Mouse (Mus musculus): ENCODE results near the gene Olfr593. TPM values are rescaled to one million over a fixed set of nuclear protein-coding genes. Genes with fewer than 3 reads are reported as not detected.
"Not testable (repeated sequence)": the region's sequence is repeated elsewhere in the genome, so short reads cannot be mapped to it uniquely, and the experiment has no call there.

Olfr593 gene
- total RNA-seq (2021), result not detected
- long read RNA-seq, experiment 1, result 0 reads
- long read RNA-seq, experiment 2, result 0 reads

GRCm38 (mm10) chr7:103211562-103211961 is at the start of gene Olfr593:
Gene Olfr593 (plus strand): TSS chr7:103211862.
- H3K4me3 ChIP-seq, result no peak within 1 kb of the TSS
- H3K27ac ChIP-seq, result no peak within 1 kb of the TSS

GRCm38 (mm10) chr7:103169697-103170096 is 42.0 kb upstream of the Olfr593 start:
- no peak for DNase-seq (ENCODE audit: low spot score in 2 of 2)
- TF ChIP-seq CTCF (conservative IDR thresholded peaks at IDR 0.05), result no peak
- Histone ChIP-seq H3K4me3 (no peak overlapping the region), H3K27ac (no peak overlapping the region)

More at GRCm38 (mm10) chr7:103211562-103211961, at the start of gene Olfr593:
- no peak for DNase-seq (ENCODE audit: low spot score in 2 of 2)
- no peak for TF ChIP-seq CTCF (conservative IDR thresholded peaks at IDR 0.05)

- Histone ChIP-seq H3K27ac (no peak within 1 kb of the TSS), H3K4me3 (no peak within 1 kb of the TSS)
- no peak for TF ChIP-seq CTCF (conservative IDR thresholded peaks at IDR 0.05)
- DNase-seq (ENCODE audit: low spot score in 2 of 2), result no peak
Observed at GRCm38 (mm10) chr7:103178240-103178639, 33.4 kb upstream of the Olfr593 start, which contains the start of gene Olfr591. Gene Olfr591 (minus strand): TSS chr7:103178340.

GRCm38 (mm10) chr7:103184503-103184902 is 27.2 kb upstream of the Olfr593 start, which contains the start of gene Olfr592:
Gene Olfr592 (plus strand): TSS chr7:103184803.
- DNase-seq (ENCODE audit: low spot score in 2 of 2); H3K4me3 ChIP-seq; H3K27ac ChIP-seq: not testable (repeated sequence)

GRCm38 (mm10) chr7:103212050-103212449 is 388 bp downstream of the Olfr593 start:
- not testable (repeated sequence) for H3K27ac ChIP-seq; DNase-seq (ENCODE audit: low spot score in 2 of 2); H3K4me3 ChIP-seq

- no peak within 1 kb of the TSS for H3K27ac ChIP-seq
- TF ChIP-seq CTCF (conservative IDR thresholded peaks at IDR 0.05), result no peak
- H3K4me3 ChIP-seq, result no peak within 1 kb of the TSS
- no peak for DNase-seq (ENCODE audit: low spot score in 2 of 2)
Observed at GRCm38 (mm10) chr7:103216696-103217095, 5.0 kb downstream of the Olfr593 start, which contains the start of gene Olfr594. Gene Olfr594 (plus strand): TSS chr7:103216996.

- not testable (repeated sequence) for H3K27ac ChIP-seq; H3K4me3 ChIP-seq; DNase-seq (ENCODE audit: low spot score in 2 of 2)
Observed at GRCm38 (mm10) chr7:103252405-103252804, 40.7 kb downstream of the Olfr593 start, which contains the start of gene Usp17ld. Gene Usp17ld (minus strand): TSS chr7:103252505.

Small RNA genes lying within 50 kb of the gene (microRNA-seq; reads per million reads assigned to microRNA genes)
- 0 reads per million in 2 experiments for gene Gm25171

Other genes with a start within 250 kb of the Olfr593 start
- gene Olfr576, start 249.2 kb upstream of the Olfr593 start, total RNA-seq (2021), result not detected
- gene Olfr577, start 235.9 kb upstream of the Olfr593 start, total RNA-seq (2021), result not detected
- not detected for gene Olfr578, start 222.5 kb upstream of the Olfr593 start, total RNA-seq (2021)
- gene Olfr582, start 173.8 kb upstream of the Olfr593 start, total RNA-seq (2021), result not detected
- gene Olfr583, start 160.6 kb upstream of the Olfr593 start, total RNA-seq (2021), result not detected
- not detected for gene Olfr584, start 130.0 kb upstream of the Olfr593 start, total RNA-seq (2021)
- not detected for gene Olfr585, start 114.1 kb upstream of the Olfr593 start, total RNA-seq (2021)
- not detected for gene Olfr586, start 86.2 kb upstream of the Olfr593 start, total RNA-seq (2021)
- not detected for gene Olfr588-ps1, start 71.0 kb upstream of the Olfr593 start, total RNA-seq (2021)
- not detected for gene Olfr589, start 55.5 kb upstream of the Olfr593 start, total RNA-seq (2021)
- not detected for gene Olfr591, start 33.5 kb upstream of the Olfr593 start, total RNA-seq (2021)
- not detected for gene Olfr592, start 27.1 kb upstream of the Olfr593 start, total RNA-seq (2021)
- not detected for gene Olfr594, start 5.1 kb downstream of the Olfr593 start, total RNA-seq (2021)
- not detected for gene Usp17ld, start 40.6 kb downstream of the Olfr593 start, total RNA-seq (2021)
- gene Olfr596, start 93.8 kb downstream of the Olfr593 start, total RNA-seq (2021), result not detected
- gene Olfr597, start 104.5 kb downstream of the Olfr593 start, total RNA-seq (2021), result not detected
- gene Olfr598, start 111.7 kb downstream of the Olfr593 start, total RNA-seq (2021), result not detected
- gene Olfr599, start 124.1 kb downstream of the Olfr593 start, total RNA-seq (2021), result not detected
- not detected for gene Olfr600, start 137.8 kb downstream of the Olfr593 start, total RNA-seq (2021)
- not detected for gene Olfr601, start 150.8 kb downstream of the Olfr593 start, total RNA-seq (2021)
- gene Olfr603, start 174.3 kb downstream of the Olfr593 start, total RNA-seq (2021), result not detected
- not detected for gene Usp17lc, start 203.2 kb downstream of the Olfr593 start, total RNA-seq (2021)
- gene Olfr605, start 233.6 kb downstream of the Olfr593 start, total RNA-seq (2021), result not detected
- not detected for gene Olfr606, start 237.2 kb downstream of the Olfr593 start, total RNA-seq (2021)

Data from layer of hippocampus, adult 2 months (tissue).